Mouse (Mus musculus) left cerebral cortex, postnatal 36 days (tissue): ENCODE data around the gene Tmem164. TPM values are rescaled to one million over a fixed set of nuclear protein-coding genes. Genes with fewer than 3 reads are reported as not detected.

Source experiments
- DNase-seq, 2 experiments: peaks; one replicate each; pipeline ENCODE4 v3.0.0; 2021 to 2022; ENCODE audit warnings: low spot score in 2 of 2, mixed read lengths in 1 of 2
- intact Hi-C: fragments of 180-260 bp; cut with DNase I; formaldehyde crosslinking; loops from one replicate; pipeline ENCODE4 v1.15.1; 2025
- total RNA-seq, 2 experiments: library from RNA; stranded (reverse); gene quantifications; 2 replicates each; pipeline ENCODE4 v1.2.3; 2021

The Tmem164 gene
- total RNA-seq, 2 experiments from 2014 or later: 28.0 to 29.9 TPM

- intact Hi-C loops: loop anchor here (5.0 to 10.0 kb wide), 2 partner anchors 120 to 122 kb away; no protein-coding TSS in a partner anchor
- DNase-seq: no peak
These were observed 3.5 kb downstream of the Tmem164 start for GRCm38 (mm10) chrX:142684674-142685073.

- DNase-seq: no peak
- intact Hi-C loops: loop anchor here (10.0 kb wide), 1 partner anchor 119 kb away; no protein-coding TSS in a partner anchor
These were observed 4.5 kb downstream of the Tmem164 start for GRCm38 (mm10) chrX:142685676-142686075.

GRCm38 (mm10) chrX:142688509-142688908, 7.3 kb downstream of the Tmem164 start:
- intact Hi-C loops: loop anchor here (10.0 kb wide), 1 partner anchor 116 kb away; no protein-coding TSS in a partner anchor
- DNase-seq: no peak

GRCm38 (mm10) chrX:142693256-142693655, 12.1 kb downstream of the Tmem164 start:
- intact Hi-C loops: no loop called here
- DNase-seq: no peak

GRCm38 (mm10) chrX:142694338-142694737, 13.1 kb downstream of the Tmem164 start:
- intact Hi-C loops: no loop called here
- no peak for DNase-seq

GRCm38 (mm10) chrX:142694856-142695255, 13.7 kb downstream of the Tmem164 start:
- no peak for DNase-seq
- intact Hi-C loops: no loop called here

- DNase-seq: no peak
- intact Hi-C loops: no loop called here
These were observed 15.6 kb downstream of the Tmem164 start for GRCm38 (mm10) chrX:142696789-142697188.

GRCm38 (mm10) chrX:142697545-142698204, 16.5 kb downstream of the Tmem164 start:
- intact Hi-C loops: no loop called here
- DNase-seq: no peak

- intact Hi-C loops: no loop called here
- no peak for DNase-seq
These were observed 17.0 kb downstream of the Tmem164 start for GRCm38 (mm10) chrX:142698212-142698611.

GRCm38 (mm10) chrX:142702094-142702493, 20.9 kb downstream of the Tmem164 start:
- intact Hi-C loops: no loop called here

GRCm38 (mm10) chrX:142702566-142702965, 21.4 kb downstream of the Tmem164 start:
- intact Hi-C loops: no loop called here
- DNase-seq: no peak

More at GRCm38 (mm10) chrX:142702094-142702493, 20.9 kb downstream of the Tmem164 start:
- no peak for DNase-seq

- intact Hi-C loops: no loop called here
- DNase-seq: no peak
These were observed 22.7 kb downstream of the Tmem164 start for GRCm38 (mm10) chrX:142703953-142704352.

- intact Hi-C loops: no loop called here
- DNase-seq: no peak
These were observed 27.1 kb downstream of the Tmem164 start for GRCm38 (mm10) chrX:142708257-142708656.

GRCm38 (mm10) chrX:142716014-142716413, 34.8 kb downstream of the Tmem164 start:
- intact Hi-C loops: no loop called here

GRCm38 (mm10) chrX:142717958-142718478, 36.8 kb downstream of the Tmem164 start:
- intact Hi-C loops: no loop called here
- DNase-seq: no peak

More at GRCm38 (mm10) chrX:142716014-142716413, 34.8 kb downstream of the Tmem164 start:
- DNase-seq: no peak

- no peak for DNase-seq
- intact Hi-C loops: no loop called here
These were observed 37.6 kb downstream of the Tmem164 start for GRCm38 (mm10) chrX:142718759-142719158.

GRCm38 (mm10) chrX:142721897-142722296, 40.7 kb downstream of the Tmem164 start:
- no peak for DNase-seq
- intact Hi-C loops: no loop called here

GRCm38 (mm10) chrX:142724203-142724602, 43.0 kb downstream of the Tmem164 start:
- no peak for DNase-seq
- intact Hi-C loops: no loop called here

GRCm38 (mm10) chrX:142725571-142725970, 44.4 kb downstream of the Tmem164 start:
- intact Hi-C loops: no loop called here
- DNase-seq: no peak

GRCm38 (mm10) chrX:142726311-142726710, 45.1 kb downstream of the Tmem164 start:
- intact Hi-C loops: no loop called here
- DNase-seq: no peak

- intact Hi-C loops: no loop called here
- no peak for DNase-seq
These were observed 46.6 kb downstream of the Tmem164 start for GRCm38 (mm10) chrX:142727847-142728246.
